Mouse (Mus musculus) liver, adult 2 months (tissue): ENCODE measurements around the gene Sdf4.

Experiments used
- CTCF ChIP-seq: fragments of 200-500 bp; IDR thresholded peaks from 2 replicates; pipeline ENCODE4 v1.5.1; 2011; ENCODE audit warnings: low read depth, low read length, control low read depth
- POLR2A ChIP-seq: fragments of 200-500 bp; IDR thresholded peaks from 2 replicates; pipeline ENCODE4 v1.6.1; 2011; ENCODE audit warnings: low read length, control low read depth; ENCODE audit not compliant: insufficient read depth; ENCODE audit errors: extremely low read depth

DNA sequence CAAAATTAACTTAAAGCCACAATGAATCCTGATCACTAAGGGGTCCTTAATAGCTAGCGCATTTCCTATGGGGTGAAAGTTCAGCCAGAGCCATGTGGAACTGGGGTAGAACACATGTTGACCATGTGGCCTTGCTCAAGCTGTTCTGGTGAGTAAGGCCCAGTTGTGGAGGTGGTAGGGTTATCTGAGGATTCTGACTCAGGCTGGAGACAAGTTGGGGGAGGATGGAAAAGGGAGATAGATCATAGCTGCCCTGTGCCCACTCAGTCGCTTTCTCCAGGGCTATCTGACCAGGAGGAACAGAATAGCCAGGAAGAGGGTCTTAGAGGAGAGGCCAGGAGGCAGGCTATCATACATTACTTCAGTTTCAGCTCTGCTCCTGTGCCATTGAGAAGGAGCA lies 21.8 kb downstream of the Sdf4 start:
- TF ChIP-seq CTCF = no peak
- no peak for TF ChIP-seq POLR2A
